Mouse (Mus musculus) cerebellum, adult 9-11 months (tissue): ENCODE results near the gene Gm7075.
"Not testable (repeated sequence)": the region's sequence is repeated elsewhere in the genome, so short reads cannot be mapped to it uniquely, and the experiment has no call there.

Source experiments
- DNase-seq: peaks from one replicate; pipeline ENCODE4 v3.0.0; 2022

Gene Gm7075

GRCm38 (mm10) chr10:63415850-63416249 lies 5.7 kb downstream of the Gm7075 start:
- DNase-seq, result no peak

DNA sequence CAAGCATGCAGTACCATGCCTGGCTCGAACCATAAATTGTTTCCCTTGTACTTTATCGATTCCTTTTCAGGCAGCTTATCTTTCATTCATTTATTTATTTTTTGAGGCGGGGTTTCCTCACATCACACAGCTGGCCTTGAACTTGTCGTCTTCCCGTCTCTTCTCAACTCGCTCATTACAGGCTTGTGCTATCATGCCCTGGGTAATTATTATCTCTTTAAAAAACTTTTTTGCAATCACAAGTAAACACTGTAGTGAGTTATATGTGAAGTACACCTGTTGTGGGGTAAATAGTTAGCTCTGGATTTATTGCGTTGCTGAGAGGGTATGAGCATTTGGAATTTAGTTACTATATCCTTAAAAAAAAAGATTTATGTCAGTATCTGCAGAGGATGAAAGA lies 6.3 kb downstream of the Gm7075 start:
- DNase-seq, result no peak

DNA sequence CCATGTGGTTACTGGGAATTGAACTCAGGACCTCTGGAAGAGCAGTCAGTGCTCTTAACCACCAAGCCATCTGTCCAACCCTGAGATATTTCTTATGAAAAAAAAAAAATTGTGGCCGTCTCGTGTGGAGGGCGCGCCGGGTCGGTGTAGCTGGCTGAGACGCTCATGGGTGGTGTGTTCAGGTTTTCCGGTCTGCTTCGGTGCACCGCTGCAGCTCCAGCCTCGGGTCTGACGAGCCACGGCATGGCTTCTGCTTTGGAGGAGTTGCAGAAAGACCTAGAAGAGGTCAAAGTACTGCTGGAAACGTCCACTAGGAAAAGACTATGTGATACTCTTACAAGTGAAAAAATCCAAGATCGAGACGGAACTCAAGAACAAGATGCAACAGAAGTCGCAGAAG lies 8.8 kb downstream of the Gm7075 start:
- no peak for DNase-seq

DNA sequence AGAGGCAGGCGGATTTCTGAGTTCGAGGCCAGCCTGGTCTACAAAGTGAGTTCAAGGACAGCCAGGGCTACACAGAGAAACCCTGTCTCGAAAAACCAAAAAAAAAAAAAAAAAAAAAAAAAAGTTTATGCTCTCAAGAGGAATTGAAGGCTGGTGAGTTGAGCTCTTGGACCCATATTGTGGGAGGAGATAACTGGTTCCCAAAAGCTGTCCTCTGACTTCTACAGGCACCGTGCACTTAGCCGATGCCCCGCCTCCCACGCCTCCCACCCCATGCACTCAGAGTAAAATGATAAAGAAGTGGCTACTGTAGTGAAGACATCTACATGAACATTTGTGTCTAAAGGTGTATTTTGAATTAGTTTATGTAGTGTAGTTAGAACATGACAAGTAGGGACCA lies 9.9 kb downstream of the Gm7075 start:
- DNase-seq, result not testable (repeated sequence)

- DNase-seq, result no peak
Measured at GRCm38 (mm10) chr10:63410162-63410956, 11.2 kb downstream of the Gm7075 start.

GRCm38 (mm10) chr10:63403636-63404035 lies 18.0 kb downstream of the Gm7075 start:
- no peak for DNase-seq

DNA sequence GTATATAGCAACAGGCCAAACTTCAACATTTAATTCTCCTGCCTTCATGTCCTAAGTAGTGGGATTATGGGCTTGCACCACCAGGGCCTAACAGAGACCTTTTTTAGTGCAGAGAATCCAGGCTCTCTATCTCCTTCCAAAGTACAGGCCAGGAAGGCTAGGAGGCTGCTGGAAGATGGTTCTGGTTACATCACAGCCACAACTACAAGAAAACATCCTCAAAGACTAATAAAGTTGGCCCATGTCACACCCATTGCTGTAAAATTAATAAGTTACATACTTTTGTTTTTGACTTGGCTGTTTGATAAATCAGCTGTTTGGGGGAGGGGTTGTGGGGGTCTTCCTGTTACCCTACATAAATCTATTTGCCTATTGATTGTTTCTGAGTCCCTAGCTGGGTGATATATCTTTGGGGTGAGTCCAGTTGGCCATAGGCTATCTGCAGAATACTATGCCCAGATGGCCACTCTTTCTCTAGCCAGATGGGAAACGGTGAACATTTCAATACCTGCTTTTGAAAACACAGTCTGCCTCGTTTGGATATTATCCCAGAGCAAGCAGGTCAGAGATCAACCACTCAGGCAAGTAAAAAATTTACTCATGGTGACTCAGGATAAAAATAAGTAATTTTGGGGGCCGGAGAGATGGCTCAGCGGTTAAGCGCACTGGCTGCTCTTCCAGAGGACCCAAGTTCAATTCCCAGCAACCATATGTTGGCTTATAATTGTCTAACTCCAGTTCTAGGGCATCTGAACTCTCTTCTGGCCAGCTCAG lies 18.7 kb downstream of the Gm7075 start:
- DNase-seq, result peak; percentile 66

DNA sequence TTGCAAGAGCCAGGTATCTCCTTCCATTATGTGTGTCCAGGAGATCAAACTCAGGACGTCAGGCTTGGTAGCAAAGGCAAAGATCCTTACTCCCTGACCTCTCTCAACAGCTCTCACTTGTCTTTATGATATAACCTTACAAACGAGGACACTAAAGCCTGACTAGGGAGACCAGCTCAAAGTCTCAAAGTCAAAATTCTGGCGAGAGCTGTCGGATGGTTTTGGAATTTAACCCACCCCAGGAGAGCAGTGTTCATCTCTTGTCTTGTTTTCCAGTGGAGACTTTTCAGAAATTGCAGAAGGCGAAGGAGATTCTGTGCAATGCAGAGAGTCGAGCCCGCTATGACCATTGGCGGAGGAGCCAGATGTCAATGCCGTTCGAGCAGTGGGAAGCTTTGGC lies 24.6 kb downstream of the Gm7075 start:
- DNase-seq, result no peak

DNA sequence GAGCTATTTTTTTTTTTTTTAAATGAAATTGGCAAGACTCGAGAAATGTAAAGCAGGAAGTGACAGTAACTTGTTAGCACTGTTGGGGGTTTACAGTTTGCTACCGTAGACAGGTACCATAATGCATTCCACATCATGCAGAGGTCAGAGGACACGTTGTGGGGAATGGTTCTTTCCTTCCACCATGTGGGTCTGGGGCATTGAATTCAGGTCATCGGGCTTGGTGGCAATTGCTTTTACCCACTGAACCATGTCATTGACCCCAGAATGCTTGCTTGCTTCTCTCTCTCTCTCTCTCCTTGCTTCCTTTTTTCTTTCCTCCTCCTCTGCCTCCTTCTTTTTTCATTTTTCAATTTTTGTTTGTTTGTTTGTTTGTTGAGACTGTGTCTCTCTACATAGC lies 32.6 kb downstream of the Gm7075 start:
- DNase-seq, result no peak

- no peak for DNase-seq
Measured at GRCm38 (mm10) chr10:63386991-63387390, 34.6 kb downstream of the Gm7075 start.

GRCm38 (mm10) chr10:63386444-63386843 lies 35.1 kb downstream of the Gm7075 start:
- DNase-seq, result peak; percentile 92

DNA sequence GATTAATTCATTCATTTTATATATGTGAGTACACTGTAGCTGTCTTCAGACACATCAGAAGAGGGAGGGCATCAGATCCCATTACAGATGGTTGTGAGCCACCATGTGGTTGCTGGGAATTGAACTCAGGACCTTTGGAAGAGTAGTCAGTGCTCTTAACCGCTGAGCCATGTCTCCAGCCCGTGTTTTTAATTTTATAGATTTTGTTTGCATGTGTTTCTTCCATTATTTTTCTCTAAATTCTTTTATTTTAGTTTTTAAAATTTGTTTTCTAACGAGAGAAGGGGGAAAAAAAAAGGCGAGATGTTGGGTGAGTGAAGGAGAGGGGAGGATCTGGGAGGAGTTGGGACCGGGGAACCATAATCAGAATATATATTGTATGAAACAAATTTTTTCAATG lies 35.7 kb downstream of the Gm7075 start:
- not testable (repeated sequence) for DNase-seq

- peak; percentile 91 for DNase-seq
Measured at GRCm38 (mm10) chr10:63382372-63383279, 39.0 kb downstream of the Gm7075 start, which contains the start of gene Dnajc12. Gene Dnajc12, plus strand, starts transcription at chr10:63382443.

GRCm38 (mm10) chr10:63381498-63382280 lies 39.9 kb downstream of the Gm7075 start, which contains the start of gene Sirt1:
Gene Sirt1, minus strand, starts transcription at chr10:63381704.
- no peak for DNase-seq

- DNase-seq, result no peak
Measured at GRCm38 (mm10) chr10:63378948-63379680, 42.5 kb downstream of the Gm7075 start.

- DNase-seq, result peak; percentile 64
Measured at GRCm38 (mm10) chr10:63377468-63377867, 44.1 kb downstream of the Gm7075 start.

GRCm38 (mm10) chr10:63376303-63376702 lies 45.3 kb downstream of the Gm7075 start:
- DNase-seq, result no peak
